25 mouse cellular contexts compared by ENCODE assay signal in the genomic region with DNA sequence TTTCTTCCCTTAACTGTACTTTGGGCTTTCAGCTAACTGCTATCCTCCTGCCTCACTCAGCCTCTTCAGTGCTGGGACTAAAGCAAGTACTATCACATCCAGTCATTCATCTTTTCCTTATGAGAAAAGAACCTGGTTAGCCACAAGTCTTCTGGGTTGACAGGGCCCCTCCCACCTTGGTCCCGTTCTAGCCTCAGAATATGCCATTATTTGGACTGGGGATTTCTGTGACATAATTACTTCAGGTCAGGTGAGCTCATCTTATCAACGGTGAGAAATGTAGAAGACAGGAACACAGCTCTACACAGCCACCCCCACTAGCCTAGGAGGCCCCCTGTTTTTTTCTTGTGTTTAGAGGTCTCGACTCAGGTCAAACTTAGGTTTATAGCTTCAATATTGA.
"Had no signal": no experiment of that assay in that cellular context is flagged by ENCODE, and none has a peak within 500 bp of the region (broad histone marks: within the 10 kb centered on the region; RNA-seq: fewer than 3 reads in every experiment).

No protein-coding gene starts in this region.

- H3K4me3 ChIP-seq: embryonic facial prominence, embryonic 10.5 days; embryonic facial prominence, embryonic 12.5 days; embryonic facial prominence, embryonic 13.5 days; embryonic facial prominence, embryonic 15.5 days; erythroblast, embryonic 14.5 days; forebrain, embryonic 10.5 days; forebrain, embryonic 12.5 days; forebrain, embryonic 13.5 days; forebrain, embryonic 15.5 days; gastrocnemius, adult 2 months; heart, adult 2 months; heart, embryonic 10.5 days had no signal

- H3K27ac ChIP-seq: embryonic facial prominence, embryonic 10.5 days; embryonic facial prominence, embryonic 12.5 days; embryonic facial prominence, embryonic 13.5 days; embryonic facial prominence, embryonic 15.5 days; forebrain, embryonic 10.5 days; forebrain, embryonic 12.5 days; forebrain, embryonic 13.5 days; forebrain, embryonic 15.5 days; gastrocnemius, adult 2 months; heart, adult 2 months; heart, embryonic 10.5 days had no signal

- H3K4me2 ChIP-seq: embryonic facial prominence, embryonic 12.5 days; embryonic facial prominence, embryonic 13.5 days; embryonic facial prominence, embryonic 15.5 days; forebrain, embryonic 12.5 days; forebrain, embryonic 13.5 days; forebrain, embryonic 15.5 days had no signal

- DNase-seq: cerebellum, adult 9-11 months; cerebellum, postnatal 10 days; cerebellum, postnatal 14 days; cerebellum, postnatal 25 days; cerebellum, postnatal 36 days; embryo, embryonic 11 days; forebrain, postnatal 0 days; gastrocnemius, adult 2 months; gastrocnemius, postnatal 10 days; gastrocnemius, postnatal 14 days; gastrocnemius, postnatal 25 days; gastrocnemius, postnatal 36 days; heart, adult 11 months; heart, adult 18-20 months; heart, adult 2 months had no signal

- H3K9me3 ChIP-seq: embryonic facial prominence, embryonic 10.5 days; embryonic facial prominence, embryonic 12.5 days; embryonic facial prominence, embryonic 13.5 days; embryonic facial prominence, embryonic 15.5 days; forebrain, embryonic 10.5 days; forebrain, embryonic 12.5 days; forebrain, embryonic 13.5 days; forebrain, embryonic 15.5 days; heart, embryonic 10.5 days had no signal

- H3K9ac ChIP-seq: embryonic facial prominence, embryonic 12.5 days; embryonic facial prominence, embryonic 13.5 days; embryonic facial prominence, embryonic 15.5 days; forebrain, embryonic 12.5 days; forebrain, embryonic 13.5 days; forebrain, embryonic 15.5 days; forebrain, postnatal 0 days had no signal

- H3K36me3 ChIP-seq: embryonic facial prominence, embryonic 10.5 days; embryonic facial prominence, embryonic 12.5 days; embryonic facial prominence, embryonic 13.5 days; embryonic facial prominence, embryonic 15.5 days; forebrain, embryonic 10.5 days; forebrain, embryonic 12.5 days; forebrain, embryonic 15.5 days; heart, embryonic 10.5 days had no signal

- H3K27me3 ChIP-seq: embryonic facial prominence, embryonic 12.5 days; embryonic facial prominence, embryonic 13.5 days; embryonic facial prominence, embryonic 15.5 days; forebrain, embryonic 12.5 days; forebrain, embryonic 13.5 days; forebrain, embryonic 15.5 days had no signal
